Mouse (Mus musculus) neural tube, embryonic 15.5 days (tissue): Measurements from ENCODE around the gene Zfp866. TPM values are rescaled to one million over a fixed set of nuclear protein-coding genes. Genes with fewer than 3 reads are reported as not detected.

ENCODE experiments used
- ATAC-seq: fragments of 200-750 bp; cut with Nextera tagmentation; 2 replicates; pipeline ENCODE4 v1.8.0; 2017; ENCODE audit warnings: mild to moderate bottlenecking, moderate TSS enrichment, moderate library complexity; ENCODE audit not compliant: low FRiP score
- H3K27ac ChIP-seq: fragments of 300-500 bp; sonication (generic); replicated peaks from 2 replicates; pipeline ENCODE4 v1.5.1; 2015; ENCODE audit warnings: mild to moderate bottlenecking, inconsistent platforms
- H3K27me3 ChIP-seq: fragments of 300-500 bp; sonication (generic); replicated peaks from 2 replicates; pipeline ENCODE4 v1.6.1; 2015; ENCODE audit warnings: inconsistent platforms
- H3K36me3 ChIP-seq: fragments of 300-500 bp; sonication (generic); 2 replicates; pipeline ENCODE4 v1.6.1; 2015; ENCODE audit warnings: inconsistent platforms
- H3K4me1 ChIP-seq: fragments of 300-500 bp; sonication (generic); 2 replicates; pipeline ENCODE4 v1.6.1; 2015; ENCODE audit warnings: inconsistent platforms
- H3K4me2 ChIP-seq: fragments of 300-500 bp; sonication (generic); 2 replicates; pipeline ENCODE4 v1.6.1; 2015; ENCODE audit warnings: inconsistent platforms, mild to moderate bottlenecking, moderate library complexity
- H3K4me3 ChIP-seq: fragments of 300-500 bp; sonication (generic); replicated peaks from 2 replicates; pipeline ENCODE4 v1.5.1; 2015; ENCODE audit warnings: mild to moderate bottlenecking, inconsistent platforms
- H3K9ac ChIP-seq: fragments of 300-500 bp; sonication (generic); replicated peaks from 2 replicates; pipeline ENCODE4 v1.6.1; 2015; ENCODE audit warnings: mild to moderate bottlenecking, inconsistent platforms
- H3K9me3 ChIP-seq: fragments of 300-500 bp; sonication (generic); replicated peaks from 2 replicates; pipeline ENCODE4 v1.6.1; 2016; ENCODE audit warnings: inconsistent platforms
- whole genome bisulfite sequencing: fragments of 180-500 bp; shearing (Covaris S2); methylation state at CpG from one replicate; pipeline ENCODE4 v1.1.7; 2015; ENCODE audit warnings: mixed read lengths; 5-methylcytosine and 5-hydroxymethylcytosine counted together
- polyA plus RNA-seq: library from polyadenylated mRNA; unstranded; fragments of >200 nt; fragmentation: Nextera tagmentation; extraction: Ambion mirVana; gene quantifications from 2 replicates; pipeline ENCODE4 v1.2.1, GENCODE M21; 2015

Zfp866 gene
- polyA plus RNA-seq, 1 experiment from 2014 or later = 36.7 TPM

GRCm38 (mm10) chr8:69808094-69808863 is 17.3 kb upstream of the Zfp866 start, which contains the start of gene Gmip:
Gene Gmip (plus strand): TSS chr8:69808679.
- Histone ChIP-seq H3K9ac (peak within 1 kb of the TSS; percentile 72), H3K4me3 (peak within 1 kb of the TSS; percentile 57), H3K36me3 (peaks cover 67% of the 10 kb centered on the region), H3K27me3 (no peaks in the 10 kb centered on the region), H3K4me2 (peak within 1 kb of the TSS; percentile 70), H3K4me1 (peaks cover 17% of the 10 kb centered on the region), H3K27ac (peak within 1 kb of the TSS; percentile 74), H3K9me3 (no peaks in the 10 kb centered on the region)
- ATAC-seq = peak; percentile 75
- WGBS = 3% methylated on average over 28 of the region's 28 CpGs

GRCm38 (mm10) chr8:69807236-69807635 is 16.3 kb upstream of the Zfp866 start:
- no peak overlapping the region for H3K9ac ChIP-seq
- H3K4me2 ChIP-seq = no peak overlapping the region
- no peak for ATAC-seq
- H3K36me3 ChIP-seq = peaks cover 71% of the 10 kb centered on the region
- no peaks in the 10 kb centered on the region for H3K27me3 ChIP-seq
- peaks cover 17% of the 10 kb centered on the region for H3K4me1 ChIP-seq
- no peak overlapping the region for H3K27ac ChIP-seq
- WGBS = 97% methylated on average over 5 of the region's 5 CpGs
- H3K4me3 ChIP-seq = no peak overlapping the region
- H3K9me3 ChIP-seq = no peaks in the 10 kb centered on the region

DNA sequence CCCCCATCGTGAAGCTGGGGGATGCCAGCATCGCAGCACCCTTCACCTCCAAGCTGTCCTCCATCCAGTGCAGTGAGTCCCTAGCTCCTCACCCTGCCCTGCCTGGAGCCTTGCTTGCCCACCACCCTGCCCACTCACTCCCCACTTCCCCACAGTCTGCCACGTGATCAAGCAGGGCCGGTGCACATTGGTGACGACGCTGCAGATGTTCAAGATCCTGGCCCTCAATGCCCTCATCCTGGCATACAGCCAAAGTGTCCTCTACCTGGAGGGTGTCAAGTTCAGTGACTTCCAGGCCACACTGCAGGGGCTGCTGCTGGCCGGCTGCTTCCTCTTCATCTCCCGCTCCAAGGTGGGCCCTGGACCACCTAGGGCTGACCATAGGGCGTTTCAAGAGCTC is 14.5 kb upstream of the Zfp866 start:
- Histone ChIP-seq H3K9me3 (no peaks in the 10 kb centered on the region), H3K4me1 (peaks cover 17% of the 10 kb centered on the region), H3K27ac (no peak overlapping the region), H3K9ac (no peak overlapping the region), H3K4me2 (no peak overlapping the region), H3K4me3 (no peak overlapping the region), H3K36me3 (peaks cover 72% of the 10 kb centered on the region), H3K27me3 (no peaks in the 10 kb centered on the region)
- no peak for ATAC-seq
- 93% methylated on average over 9 of the region's 9 CpGs for WGBS

DNA sequence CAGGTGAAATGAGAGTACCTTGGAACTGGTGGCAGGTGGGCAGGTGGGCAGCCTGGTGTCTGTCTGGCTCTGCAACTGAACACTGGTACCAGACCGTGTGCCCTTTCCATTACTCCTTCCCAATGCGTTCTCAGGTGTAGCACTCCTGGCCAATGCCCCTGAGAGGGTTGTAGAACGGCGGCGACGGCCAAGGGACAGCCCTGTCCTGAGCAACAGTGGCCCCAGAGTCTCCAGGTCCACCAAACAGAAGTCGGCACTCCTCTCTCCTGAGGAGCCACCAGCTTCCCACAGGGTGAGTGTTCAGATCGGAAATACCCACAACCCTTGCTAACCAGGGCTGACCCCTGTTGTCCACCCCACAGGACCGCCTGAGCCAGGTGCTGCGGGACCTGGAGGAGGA is 14.1 kb upstream of the Zfp866 start:
- ATAC-seq = no peak
- 95% methylated on average over 9 of the region's 10 CpGs for WGBS
- no peak overlapping the region for H3K4me2 ChIP-seq
- H3K4me3 ChIP-seq = no peak overlapping the region
- no peak overlapping the region for H3K9ac ChIP-seq
- H3K9me3 ChIP-seq = no peaks in the 10 kb centered on the region
- H3K27ac ChIP-seq = no peak overlapping the region
- H3K4me1 ChIP-seq = peaks cover 17% of the 10 kb centered on the region
- H3K36me3 ChIP-seq = peaks cover 75% of the 10 kb centered on the region
- H3K27me3 ChIP-seq = no peaks in the 10 kb centered on the region

DNA sequence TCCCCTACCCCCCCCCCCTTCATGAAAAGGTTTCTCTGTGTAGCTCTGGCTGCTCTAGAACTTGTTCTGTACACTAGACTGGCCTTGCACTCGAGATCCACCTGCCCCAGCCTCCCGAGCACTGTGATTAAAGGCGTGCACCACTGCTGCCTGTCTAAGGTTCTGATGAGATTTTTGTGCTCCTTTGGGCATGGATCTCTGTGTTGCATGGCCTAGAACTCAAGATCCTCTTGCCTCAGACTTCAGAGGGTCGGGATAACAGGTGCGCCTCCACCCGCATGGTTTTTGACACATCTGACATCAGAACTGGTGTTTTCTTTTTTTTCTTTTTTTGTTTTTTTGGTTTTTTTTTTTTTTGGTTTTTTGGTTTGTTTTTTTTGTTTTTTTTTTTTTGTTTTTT is 13.6 kb upstream of the Zfp866 start:
- Histone ChIP-seq H3K9me3 (no peaks in the 10 kb centered on the region), H3K36me3 (peaks cover 80% of the 10 kb centered on the region), H3K4me1 (peaks cover 11% of the 10 kb centered on the region), H3K4me3 (no peak overlapping the region), H3K9ac (no peak overlapping the region), H3K27ac (no peak overlapping the region), H3K27me3 (no peaks in the 10 kb centered on the region), H3K4me2 (no peak overlapping the region)
- ATAC-seq = no peak
- WGBS = 95% methylated on average over 6 of the region's 6 CpGs

DNA sequence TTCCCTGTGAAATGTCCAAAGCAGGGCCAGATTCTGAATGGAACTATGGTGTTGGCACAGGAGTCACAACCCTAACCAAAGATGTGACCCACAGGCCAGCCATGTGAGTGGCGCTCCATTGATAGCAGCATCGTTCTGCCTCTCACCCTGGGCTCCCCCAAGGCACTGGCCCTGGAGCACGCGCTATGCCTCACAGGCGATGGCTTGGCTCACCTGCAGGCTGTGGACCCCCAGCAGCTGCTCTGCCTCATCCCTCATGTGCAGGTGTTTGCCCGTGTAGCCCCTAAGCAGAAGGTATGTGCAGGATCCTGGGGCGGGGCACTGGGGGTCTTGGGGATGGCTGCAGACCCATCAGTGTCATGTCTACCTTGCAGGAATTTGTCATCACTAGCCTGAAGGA is 12.4 kb upstream of the Zfp866 start:
- H3K27ac ChIP-seq = no peak overlapping the region
- no peaks in the 10 kb centered on the region for H3K9me3 ChIP-seq
- WGBS = 94% methylated on average over 7 of the region's 7 CpGs
- H3K27me3 ChIP-seq = no peaks in the 10 kb centered on the region
- no peak overlapping the region for H3K4me3 ChIP-seq
- no peak overlapping the region for H3K9ac ChIP-seq
- ATAC-seq = no peak
- H3K4me2 ChIP-seq = no peak overlapping the region
- H3K4me1 ChIP-seq = peaks cover 5% of the 10 kb centered on the region
- peaks cover 92% of the 10 kb centered on the region for H3K36me3 ChIP-seq

DNA sequence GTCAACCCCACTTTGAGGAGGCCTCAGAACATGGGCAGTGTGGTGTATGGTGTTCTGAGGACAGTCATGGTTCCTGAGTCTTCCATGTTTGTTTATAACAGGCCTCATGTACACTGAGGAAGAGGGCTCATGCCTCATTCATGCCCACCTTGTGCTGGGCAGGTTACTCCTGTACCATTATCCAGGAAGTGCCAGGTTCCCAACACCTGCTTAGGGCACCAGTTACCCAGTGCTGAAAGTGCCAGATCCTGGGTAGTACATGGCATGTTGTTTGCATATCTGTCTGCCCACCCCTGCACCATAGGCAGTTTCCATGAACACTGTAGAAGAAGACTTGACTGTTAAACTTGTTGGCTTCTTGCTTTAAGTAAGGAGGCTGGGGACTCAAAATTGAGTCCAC is 11.2 kb upstream of the Zfp866 start:
- Histone ChIP-seq H3K27ac (no peak overlapping the region), H3K9ac (no peak overlapping the region), H3K4me3 (no peak overlapping the region), H3K4me2 (no peak overlapping the region), H3K4me1 (no peaks in the 10 kb centered on the region), H3K9me3 (no peaks in the 10 kb centered on the region), H3K27me3 (no peaks in the 10 kb centered on the region), H3K36me3 (peaks cover 97% of the 10 kb centered on the region)
- no peak for ATAC-seq

DNA sequence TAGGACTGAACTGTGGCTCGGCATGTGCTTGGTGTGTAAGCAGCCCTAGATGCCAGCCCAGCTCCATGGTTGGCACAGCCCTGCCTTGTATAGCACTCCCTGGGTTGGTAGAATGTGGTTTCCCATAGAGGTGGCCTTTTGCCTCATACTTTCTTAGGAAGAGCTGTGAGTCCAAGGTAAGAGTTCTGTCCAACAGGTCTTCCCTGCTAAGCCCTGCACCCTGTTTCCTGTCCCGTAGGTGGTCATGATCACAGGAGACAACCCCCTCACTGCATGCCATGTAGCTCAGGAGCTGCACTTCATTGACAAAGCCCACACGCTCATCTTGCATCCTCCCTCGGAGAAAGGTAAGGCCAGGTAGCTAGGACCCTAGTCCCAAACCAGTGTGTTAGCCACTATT is 10.8 kb upstream of the Zfp866 start:
- Histone ChIP-seq H3K9ac (no peak overlapping the region), H3K9me3 (no peaks in the 10 kb centered on the region), H3K27ac (no peak overlapping the region), H3K36me3 (peaks cover 97% of the 10 kb centered on the region), H3K4me3 (no peak overlapping the region), H3K4me2 (no peak overlapping the region), H3K4me1 (no peaks in the 10 kb centered on the region), H3K27me3 (no peaks in the 10 kb centered on the region)
- no peak for ATAC-seq
- WGBS = 97% methylated on average over 4 of the region's 4 CpGs

GRCm38 (mm10) chr8:69799946-69800345 is 9.0 kb upstream of the Zfp866 start:
- no peak overlapping the region for H3K4me2 ChIP-seq
- no peak overlapping the region for H3K9ac ChIP-seq
- no peak overlapping the region for H3K27ac ChIP-seq
- H3K4me3 ChIP-seq = no peak overlapping the region
- H3K4me1 ChIP-seq = no peaks in the 10 kb centered on the region
- no peak for ATAC-seq
- 96% methylated on average over 5 of the region's 5 CpGs for WGBS
- H3K9me3 ChIP-seq = no peaks in the 10 kb centered on the region
- peaks cover 97% of the 10 kb centered on the region for H3K36me3 ChIP-seq
- H3K27me3 ChIP-seq = no peaks in the 10 kb centered on the region

DNA sequence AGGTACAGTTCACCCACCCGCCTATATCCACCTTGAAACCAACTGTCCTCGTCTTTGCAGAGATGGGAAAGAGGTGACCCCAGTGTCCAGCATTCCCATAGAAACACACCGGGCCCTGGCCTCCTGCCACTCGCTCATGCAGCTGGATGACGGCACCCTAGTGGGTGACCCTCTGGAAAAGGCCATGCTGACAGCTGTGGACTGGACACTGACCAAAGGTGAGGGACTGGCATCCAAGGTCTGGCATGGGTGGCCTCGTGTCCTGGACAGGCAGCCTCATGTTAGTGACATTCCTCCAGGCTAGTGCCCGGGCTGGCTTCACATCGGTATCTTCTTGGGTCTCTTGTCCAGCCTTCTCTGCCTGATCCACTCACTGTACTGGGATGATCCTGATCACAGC is 8.3 kb upstream of the Zfp866 start:
- Histone ChIP-seq H3K9me3 (no peaks in the 10 kb centered on the region), H3K9ac (no peak overlapping the region), H3K27me3 (no peaks in the 10 kb centered on the region), H3K4me1 (no peaks in the 10 kb centered on the region), H3K4me2 (no peak overlapping the region), H3K27ac (no peak overlapping the region), H3K36me3 (peaks cover 99% of the 10 kb centered on the region), H3K4me3 (no peak overlapping the region)
- 93% methylated on average over 8 of the region's 8 CpGs for WGBS
- no peak for ATAC-seq

GRCm38 (mm10) chr8:69797661-69798060 is 6.7 kb upstream of the Zfp866 start:
- Histone ChIP-seq H3K4me1 (peaks cover 15% of the 10 kb centered on the region), H3K27me3 (no peaks in the 10 kb centered on the region), H3K27ac (no peak overlapping the region), H3K36me3 (peaks cover 96% of the 10 kb centered on the region), H3K4me2 (no peak overlapping the region), H3K9ac (no peak overlapping the region), H3K4me3 (no peak overlapping the region), H3K9me3 (no peaks in the 10 kb centered on the region)
- WGBS = 97% methylated on average over 10 of the region's 10 CpGs
- ATAC-seq = no peak

GRCm38 (mm10) chr8:69796721-69797345 is 5.9 kb upstream of the Zfp866 start:
- Histone ChIP-seq H3K4me1 (peaks cover 23% of the 10 kb centered on the region), H3K36me3 (peaks cover 88% of the 10 kb centered on the region), H3K9me3 (no peaks in the 10 kb centered on the region), H3K4me2 (no peak overlapping the region), H3K27me3 (no peaks in the 10 kb centered on the region), H3K4me3 (no peak overlapping the region), H3K27ac (no peak overlapping the region), H3K9ac (no peak overlapping the region)
- no peak for ATAC-seq
- 98% methylated on average over 16 of the region's 16 CpGs for WGBS
